Mouse (Mus musculus) MN1 (cell line): Measurements from ENCODE around the gene Wdr92.

ENCODE experiments used
- DNase-seq: peaks from one replicate; pipeline ENCODE4 v3.0.0-alpha.2; 2016; ENCODE audit warnings: low spot score

Gene Wdr92

DNA sequence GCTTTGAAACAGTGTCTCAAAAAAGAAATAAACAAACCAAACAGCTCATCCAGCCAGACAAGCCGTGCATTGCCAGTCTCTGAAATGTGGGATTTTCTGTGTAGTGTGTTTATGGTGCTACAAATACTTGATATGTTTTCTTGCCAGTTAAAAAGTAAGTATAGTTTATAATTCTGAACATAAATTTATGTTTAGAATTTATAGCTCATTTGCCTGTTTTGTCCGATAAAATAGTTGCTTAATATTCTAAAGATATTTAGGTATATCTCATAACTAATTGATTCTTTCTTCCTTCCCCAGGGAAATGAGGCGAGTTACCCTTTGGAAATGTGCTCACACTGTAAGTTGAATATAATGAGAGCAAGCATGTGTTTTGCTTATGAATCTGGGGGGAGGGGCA lies at the start of gene Wdr92:
TSS of gene Wdr92 (plus strand) at position 301 of the 400 bp plus-strand sequence.
- DNase-seq: no peak

DNA sequence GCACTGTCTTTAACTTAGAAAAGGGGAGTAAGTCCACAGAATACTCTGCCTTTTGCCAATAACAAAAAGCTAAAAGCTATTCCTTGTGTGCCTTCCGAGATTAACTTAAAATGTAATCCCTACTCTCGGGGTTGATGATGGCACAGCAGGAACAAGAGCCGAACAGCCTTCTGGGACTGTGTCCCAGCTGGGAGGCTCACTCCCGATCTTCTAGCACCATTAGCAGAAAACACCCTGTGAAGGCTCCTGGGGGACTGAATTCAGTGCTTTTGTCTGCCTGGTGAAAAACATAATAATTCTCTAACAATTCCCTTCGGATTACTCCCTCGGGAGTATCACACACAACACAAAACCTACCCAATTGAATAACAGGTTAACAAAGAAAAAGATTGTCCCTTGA lies 46.3 kb upstream of the Wdr92 start:
- DNase-seq: no peak

DNA sequence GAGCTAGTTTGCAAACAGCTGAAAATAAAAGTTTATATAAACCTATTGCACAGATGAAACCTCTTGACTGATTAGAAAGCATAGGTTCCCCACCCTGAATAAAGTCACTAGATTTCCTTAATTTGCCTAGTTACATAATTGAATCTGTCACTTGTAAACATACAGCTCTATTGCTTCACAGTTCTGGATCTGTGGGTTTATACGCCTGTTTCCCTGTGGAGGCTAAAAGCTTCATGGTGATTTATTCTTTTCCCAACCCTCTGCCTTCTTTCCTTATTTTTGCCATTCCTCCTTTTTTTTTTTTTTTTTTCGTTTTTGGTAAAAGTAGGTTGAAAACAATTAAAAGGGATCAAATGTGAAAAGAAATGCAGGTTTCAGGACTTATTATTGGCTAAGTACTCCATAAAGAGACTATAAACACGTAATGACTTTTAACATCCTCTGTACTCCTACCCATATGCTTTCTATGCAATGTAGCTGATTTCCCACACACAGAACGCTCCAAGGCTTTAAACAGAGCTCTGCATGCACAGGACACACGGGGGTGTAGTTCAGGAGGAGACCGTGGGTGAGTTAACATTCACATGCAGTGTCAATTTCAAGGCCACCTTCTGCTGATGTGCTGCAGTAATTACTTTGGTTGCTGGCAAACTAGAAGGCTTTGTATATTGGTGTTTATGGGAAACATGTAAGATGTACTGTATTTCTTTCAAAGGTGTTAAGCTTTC lies 43.4 kb upstream of the Wdr92 start:
- DNase-seq: peak; percentile 23

DNA sequence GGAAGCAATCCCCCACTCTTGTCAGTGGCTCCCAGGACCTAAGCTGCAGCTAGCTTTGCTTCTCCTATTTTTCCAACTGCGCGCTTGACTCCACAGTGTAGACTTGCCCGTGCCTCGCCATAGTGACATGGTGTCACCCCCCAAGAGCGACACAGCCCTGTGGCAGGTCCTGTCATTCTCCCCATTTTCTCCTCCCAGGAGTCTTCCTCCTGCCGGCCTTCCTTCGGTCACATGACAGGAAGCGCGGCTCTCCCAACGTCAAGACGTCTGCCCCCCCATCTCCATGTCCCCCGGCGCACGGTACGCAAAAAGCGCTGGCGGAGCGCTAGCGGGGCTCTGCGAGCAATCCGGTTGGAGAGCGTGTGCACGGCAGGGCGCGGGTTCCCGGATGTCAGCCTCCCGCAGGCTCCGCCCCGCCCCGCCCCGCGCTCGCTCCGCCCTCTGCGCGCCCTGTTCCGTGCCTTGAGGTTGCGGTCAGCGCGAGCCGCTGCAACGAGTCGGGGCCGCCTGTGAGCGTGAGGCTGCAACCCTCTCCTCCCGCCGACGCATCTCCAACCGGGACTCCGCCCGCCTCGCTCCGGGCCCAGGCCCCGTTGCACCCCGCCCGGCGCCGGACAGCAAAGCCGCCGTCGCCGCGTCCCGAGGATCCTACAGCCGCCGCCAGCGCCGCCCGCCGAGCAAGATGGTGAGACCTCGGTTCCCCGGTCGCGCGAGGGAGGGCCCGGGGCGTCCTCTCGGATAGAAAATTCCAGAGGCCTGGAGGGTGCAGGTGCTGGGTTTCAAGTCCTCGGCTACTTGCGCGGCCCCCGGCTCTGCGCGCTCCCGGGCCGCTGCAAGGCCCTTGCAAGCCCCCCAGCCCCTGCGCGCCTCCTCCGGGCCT lies 22.8 kb upstream of the Wdr92 start, which contains the start of gene Ppp3r1:
TSS of gene Ppp3r1 (plus strand) at position 406 of the 880 bp plus-strand sequence.
- peak; percentile 99 for DNase-seq

DNA sequence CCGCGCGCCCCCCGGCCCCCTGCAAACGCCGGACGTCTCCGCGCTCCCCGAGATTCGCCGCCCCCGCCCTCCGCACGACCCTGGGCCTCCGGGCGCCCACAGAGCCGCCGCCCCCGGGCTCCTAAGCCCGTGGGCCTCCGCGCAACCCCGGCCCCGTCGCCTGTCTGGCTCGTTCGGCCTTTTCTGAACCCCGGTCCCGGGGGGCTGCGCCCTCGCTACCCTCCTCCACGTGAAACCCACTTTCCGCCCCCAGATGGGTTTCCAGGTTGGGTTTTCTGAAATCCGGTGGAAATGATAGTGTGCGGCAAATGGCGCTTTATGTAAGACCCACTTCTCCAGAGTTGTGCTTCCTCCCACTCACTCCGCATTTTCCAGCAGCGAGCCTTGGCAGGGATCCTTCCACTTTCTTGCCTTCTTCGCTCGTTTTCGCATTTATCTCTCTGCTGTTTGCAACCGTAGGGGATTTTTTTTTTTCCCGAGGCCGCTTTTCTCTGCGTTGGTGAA lies 22.1 kb upstream of the Wdr92 start:
- peak; percentile 66 for DNase-seq

DNA sequence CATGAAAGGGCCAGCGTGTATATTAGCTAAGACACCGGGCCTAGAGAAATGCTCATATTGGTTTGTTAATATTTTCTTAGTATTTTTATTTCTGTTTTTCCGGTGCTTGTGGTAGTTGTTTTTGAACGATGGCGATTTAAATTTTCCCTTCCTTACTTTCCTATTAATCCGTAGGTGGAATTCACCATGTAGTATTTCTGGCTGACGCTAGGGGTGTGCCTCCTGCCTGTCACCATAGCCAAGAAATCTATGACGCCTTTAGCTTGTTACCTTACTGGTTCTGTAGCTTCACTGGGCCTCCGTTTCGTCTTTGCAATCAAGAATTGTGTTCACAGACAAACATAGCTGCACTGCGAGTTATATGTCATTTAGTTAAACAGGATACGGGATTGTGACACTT lies 21.7 kb upstream of the Wdr92 start:
- DNase-seq: peak; percentile 89

DNA sequence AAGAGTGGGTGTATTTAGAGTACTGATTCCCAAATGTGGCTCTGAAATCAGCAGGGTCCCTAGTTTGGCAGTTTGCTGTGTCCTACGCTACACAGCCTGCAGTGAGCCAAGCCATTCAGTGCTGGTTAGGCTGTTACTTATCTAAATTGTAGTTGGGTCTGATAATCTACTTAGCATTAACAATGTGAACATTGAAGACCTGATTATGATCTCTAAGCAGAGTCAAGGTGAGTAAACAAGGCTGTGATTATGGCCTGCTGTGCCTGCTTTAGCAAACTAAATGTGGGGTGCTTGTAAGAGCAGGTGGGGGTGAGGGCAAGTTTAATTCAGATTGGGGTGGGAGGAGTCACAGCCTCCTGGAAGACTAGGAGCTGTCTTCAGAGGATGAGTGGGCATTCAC lies 18.0 kb upstream of the Wdr92 start:
- DNase-seq: no peak

DNA sequence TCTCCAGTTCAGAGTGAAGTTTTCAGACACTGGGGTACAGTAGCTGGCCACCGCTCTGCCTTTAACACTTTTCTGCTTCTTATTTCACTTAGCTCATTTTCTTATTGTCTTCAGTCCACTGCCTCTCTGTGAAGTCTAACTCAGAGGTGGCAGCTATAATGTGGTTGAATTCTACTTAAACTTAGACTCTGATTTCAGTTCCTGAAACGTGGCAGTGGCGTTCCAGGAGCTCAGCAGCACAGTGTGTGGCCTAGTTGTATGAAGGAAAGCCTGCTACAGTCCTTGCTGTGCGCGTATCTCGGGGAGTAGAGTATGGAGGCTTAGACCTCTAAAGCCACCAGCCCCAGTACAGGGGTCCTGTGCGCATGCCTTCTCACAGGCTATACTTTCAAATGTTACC lies 15.3 kb upstream of the Wdr92 start:
- DNase-seq: no peak

DNA sequence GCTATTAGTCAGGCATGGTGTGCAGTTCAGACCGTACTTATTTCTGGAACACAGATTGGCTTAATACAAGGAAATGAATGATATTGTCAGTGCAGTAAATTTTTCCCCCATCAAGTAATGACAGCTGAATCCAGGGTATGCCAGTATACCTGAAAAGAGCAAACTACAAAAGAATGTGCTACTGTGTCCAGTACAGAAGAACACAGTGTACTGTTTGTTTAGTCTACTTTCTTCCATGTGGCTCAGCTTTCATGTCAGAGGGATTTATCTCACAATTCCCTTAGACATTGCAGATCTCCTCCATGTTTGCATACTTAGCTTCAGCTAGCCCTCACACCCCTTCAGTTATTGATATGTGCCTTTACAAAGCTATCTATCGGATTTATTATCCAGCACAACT lies 12.6 kb upstream of the Wdr92 start:
- DNase-seq: no peak

DNA sequence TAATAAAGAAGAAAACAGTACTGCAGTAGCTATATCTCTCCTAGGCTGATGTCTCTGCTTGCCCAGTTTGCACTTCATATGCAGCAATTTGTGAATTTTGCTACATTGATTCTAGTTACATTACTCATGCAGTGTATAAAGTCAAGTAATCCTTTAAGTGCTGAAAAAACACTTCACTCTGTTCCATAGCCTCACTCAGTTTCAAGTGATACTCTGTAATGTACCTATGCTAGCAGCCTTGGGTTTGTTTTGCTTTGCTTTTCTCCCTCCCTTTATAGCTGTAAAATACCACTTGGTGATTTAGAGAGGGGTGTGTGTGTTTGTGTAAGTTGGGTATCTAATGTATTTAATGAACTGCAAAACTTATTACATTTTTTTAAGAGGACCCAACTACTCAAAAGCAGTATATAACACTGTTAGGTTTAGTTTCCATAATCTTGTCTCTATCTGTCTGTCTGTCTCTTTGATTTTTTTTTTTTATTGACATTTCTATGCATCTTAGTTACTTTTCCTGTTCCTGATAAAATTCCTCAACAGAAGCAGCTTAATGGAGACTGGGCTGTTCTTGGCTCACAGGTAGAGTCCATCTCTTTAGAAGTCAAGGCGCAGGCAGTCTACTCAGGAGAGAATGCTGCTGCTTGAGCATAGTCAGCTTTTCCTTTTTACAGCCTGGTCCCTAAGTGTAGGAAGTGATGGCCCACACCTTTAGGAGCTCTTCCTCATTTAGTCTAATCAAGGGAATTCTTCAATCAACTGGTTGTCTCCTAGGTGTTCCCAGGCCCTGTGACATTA lies 10.8 kb upstream of the Wdr92 start:
- no peak for DNase-seq

DNA sequence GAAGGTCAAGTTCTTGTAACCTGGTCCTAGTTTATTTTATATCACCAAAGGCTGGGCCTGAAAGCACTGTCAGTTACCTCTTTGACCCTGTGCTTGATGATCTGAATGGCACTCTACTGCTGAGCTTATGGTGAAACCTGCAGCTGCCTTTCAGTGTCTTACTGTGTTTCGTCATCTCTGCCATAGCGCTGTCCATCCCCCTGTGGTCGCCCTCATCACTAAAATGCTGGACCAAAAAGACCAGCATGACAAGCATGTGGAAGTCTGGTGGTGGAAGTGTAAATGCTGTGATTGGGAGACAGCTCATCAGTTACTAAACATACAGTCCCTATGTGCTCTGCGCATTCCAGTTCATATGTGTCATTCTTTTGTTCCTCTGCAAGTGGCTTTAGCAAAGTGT lies 9.6 kb upstream of the Wdr92 start:
- no peak for DNase-seq

DNA sequence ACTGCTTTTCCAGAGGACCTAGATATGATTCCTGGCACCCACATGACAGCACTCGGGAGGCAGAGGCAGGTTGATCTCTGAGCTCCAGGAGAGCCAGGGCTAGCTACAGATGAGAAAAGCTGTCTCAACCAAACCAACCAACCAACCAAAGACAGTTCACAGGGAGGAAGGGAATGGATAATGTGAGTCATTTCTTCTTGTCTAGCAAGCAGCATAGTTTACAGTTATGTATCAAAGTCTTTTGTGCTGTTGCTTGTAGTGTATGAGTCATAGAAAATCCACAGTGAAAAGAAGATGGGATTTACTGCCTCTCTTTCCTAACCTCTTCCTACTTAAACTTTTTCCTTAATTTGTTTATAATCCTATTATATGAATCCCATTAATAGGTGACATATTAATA lies 5.3 kb upstream of the Wdr92 start:
- DNase-seq: no peak

DNA sequence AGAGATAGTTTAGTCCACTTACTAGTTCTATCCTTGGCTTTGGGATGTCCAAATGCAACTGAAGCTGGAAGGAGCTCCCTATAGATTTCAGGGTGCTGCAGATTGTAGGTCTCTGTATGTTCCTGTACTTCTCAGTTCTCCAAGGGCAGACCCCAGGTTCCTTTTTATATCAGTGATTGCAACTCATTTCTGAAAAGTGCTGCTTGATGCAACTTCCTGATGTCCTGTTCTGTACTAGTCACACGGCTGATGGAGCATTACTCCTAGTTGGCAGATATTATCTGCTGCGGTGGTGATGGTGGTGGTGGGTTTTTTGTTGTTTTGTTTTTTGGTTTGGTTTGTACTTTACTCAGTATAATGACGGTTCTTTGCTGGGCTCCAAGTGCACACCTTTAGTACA lies 1.2 kb upstream of the Wdr92 start:
- DNase-seq: no peak

DNA sequence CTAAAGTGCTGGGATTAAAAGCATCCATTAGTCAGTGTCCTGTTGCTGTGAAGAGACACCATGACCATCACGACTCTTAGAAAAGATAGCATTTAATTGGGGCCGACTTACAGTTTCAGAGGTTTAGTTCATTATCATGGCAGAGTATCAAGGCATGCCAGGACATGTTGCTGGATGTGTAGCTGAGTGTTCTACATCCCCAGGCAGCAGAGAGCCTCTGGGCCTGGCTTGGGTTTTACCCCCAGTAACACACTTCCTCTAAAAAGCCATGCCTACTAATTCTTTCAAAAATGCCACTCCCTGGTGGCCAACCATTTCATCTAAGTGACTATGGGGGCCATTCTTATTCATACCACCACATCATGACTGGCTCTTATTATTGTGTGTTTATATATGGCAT lies 1.3 kb downstream of the Wdr92 start:
- no peak for DNase-seq

DNA sequence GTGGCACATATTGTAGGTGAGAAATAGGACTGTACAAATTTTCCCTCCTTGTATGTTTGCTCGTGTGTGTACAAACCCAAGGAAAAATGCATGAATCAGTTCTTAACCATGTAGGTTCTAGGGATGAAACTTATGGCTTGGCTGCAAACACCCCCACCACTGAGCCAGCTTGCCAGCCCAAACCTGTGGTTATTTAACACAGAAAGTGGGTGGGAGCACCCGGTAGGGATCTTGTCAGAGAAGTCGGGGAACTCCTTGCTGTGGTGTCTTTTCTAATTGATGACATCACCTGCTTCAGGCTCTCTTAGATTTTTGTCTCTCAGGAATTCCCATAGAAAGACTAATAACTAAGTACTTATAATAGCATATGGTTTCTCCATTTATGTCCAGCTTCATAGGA lies 5.7 kb downstream of the Wdr92 start:
- no peak for DNase-seq

DNA sequence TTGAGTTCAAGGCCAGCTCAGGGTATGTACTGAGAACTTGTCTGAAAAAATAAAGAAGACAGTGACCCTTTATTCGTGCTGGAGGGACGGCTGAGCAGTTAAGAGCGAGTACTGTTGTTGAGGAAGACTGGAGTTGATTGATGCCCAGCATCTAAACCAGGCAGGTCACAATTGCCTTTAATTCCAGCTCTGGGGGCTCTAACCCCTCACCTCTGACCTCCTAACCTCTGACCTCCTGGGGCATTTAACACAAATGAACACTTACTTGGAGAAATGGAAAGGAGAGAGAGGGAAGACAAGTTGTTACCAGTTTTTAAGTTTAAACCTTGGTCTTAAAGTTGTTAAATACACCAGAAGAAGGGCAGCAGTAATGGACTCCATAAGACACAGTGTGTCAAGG lies 6.9 kb downstream of the Wdr92 start:
- no peak for DNase-seq

DNA sequence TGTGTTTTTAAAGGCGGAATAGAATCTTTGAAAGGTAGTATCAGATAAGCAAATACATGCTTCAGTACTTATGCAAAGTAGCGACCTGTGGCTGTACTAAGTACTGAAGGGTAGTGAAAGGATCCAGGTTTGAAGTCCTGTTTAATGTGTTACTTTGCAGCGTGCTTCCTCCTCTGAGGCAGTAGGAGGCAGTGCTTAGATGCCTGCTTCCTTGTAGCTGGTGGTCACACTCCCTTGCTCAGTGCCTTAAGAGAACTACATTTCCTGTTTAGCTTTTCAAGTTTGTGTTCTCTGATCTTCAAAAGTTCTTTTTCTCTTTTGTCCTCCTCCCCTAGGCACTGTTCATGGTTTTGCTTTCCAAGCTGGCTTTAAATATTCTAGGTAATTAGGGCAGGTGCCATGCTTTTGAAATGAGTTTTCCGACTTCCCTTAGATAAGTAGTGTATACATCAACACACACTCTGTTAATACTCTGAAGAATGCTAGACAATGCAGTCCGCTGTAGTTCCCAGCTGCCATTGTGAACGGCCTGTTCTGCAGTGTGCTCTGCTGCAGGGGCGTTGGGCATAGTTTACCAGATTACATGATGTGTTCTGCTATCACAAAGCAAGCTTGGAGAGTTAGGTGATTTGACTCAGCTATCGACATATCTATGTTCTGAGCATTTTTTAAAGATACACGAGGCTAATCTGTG lies 10.4 kb downstream of the Wdr92 start:
- DNase-seq: no peak

DNA sequence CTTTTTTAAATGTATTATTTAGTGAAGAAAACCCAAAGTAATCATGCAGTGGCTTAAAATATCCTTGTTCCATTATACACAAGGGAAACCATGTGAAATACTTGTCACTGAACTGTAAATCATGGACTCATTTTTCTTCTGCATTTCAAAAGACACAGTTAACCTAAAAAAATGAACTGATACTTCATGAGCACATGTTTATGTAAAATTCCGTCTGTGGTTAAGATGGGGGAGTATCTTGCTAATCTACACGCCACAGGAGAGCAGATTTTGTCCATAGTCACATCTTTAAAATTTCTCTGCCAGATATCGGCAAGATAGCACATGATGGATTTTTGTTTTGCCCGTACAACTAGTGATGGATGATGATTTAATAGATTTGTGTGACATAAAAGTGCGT lies 17.3 kb downstream of the Wdr92 start:
- no peak for DNase-seq

DNA sequence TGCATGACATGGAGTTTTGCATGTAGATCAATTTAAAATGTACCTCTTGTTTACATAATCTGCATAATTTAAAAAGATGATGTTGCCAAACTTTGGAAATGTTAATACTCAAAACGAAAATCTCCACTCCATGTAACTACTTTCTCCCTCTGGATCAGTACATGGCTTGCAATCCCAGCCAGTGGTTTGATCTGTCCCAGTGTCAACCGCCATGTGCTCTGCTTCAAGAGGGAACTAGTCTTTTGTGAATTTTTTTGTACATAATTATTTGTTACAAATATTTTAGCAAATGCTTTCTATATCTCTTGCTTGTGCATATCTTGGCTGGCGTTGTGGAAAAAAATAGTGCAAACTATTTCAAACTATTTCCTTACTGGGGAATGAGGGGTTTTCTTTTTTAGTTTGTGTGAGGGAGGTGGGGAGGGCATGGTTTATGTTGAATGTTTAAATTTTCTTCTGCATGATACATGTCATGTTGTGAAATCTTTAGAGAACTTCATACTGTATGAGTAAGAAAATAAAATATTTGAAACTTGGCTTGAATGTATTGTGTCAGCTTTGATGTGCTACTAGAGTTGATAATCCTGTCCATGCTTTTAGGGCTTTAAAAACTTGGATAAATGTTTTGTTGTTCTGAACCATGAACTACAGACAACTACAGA lies 18.1 kb downstream of the Wdr92 start:
- DNase-seq: no peak

DNA sequence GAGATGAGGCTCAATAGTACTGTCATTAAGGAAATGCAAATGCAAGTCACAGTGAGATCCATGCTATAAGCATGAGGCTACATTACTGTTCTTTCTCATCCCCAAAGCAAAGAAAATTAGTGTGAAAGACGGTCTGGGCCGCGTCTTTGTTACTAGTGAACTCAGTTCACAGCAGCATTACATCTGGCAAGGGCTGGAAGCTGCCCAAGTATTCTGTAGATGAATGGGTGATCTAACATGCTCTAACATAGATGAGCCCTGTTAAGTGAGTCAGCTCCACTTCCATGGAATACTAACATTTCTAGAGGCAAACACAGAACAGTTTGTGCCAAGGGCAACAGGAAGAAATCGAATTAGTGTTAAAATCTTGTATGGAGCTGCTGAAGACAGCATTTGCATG lies 19.0 kb downstream of the Wdr92 start:
- DNase-seq: peak; percentile 87

DNA sequence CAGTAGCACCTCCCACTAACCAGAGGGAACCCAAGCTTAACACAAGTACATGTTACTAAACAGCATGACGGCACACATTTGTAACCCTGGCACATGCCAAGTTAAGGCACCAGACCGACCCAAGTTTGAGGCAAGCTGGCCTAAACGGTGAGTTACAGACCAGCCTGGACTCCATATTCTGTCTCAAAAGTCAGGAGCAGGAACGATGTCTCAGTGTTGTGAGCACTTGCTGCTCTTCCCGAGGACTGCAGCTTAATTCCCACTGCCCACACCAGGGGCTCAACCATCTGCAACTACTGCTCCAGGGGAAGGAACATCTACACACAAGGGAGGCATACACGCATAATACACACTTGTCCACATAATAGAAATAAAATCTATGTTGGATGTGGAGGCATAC lies 20.6 kb downstream of the Wdr92 start:
- no peak for DNase-seq
